Mouse (Mus musculus) liver, embryonic 11.5 days (tissue): ENCODE measurements around the gene Sik3. TPM values are rescaled to one million over a fixed set of nuclear protein-coding genes. Genes with fewer than 3 reads are reported as not detected.
"Not testable (repeated sequence)": the region's sequence is repeated elsewhere in the genome, so short reads cannot be mapped to it uniquely, and the experiment has no call there.

Experiments used
- ATAC-seq: fragments of 200-750 bp; cut with Nextera tagmentation; replicated peaks from 2 replicates; pipeline ENCODE4 v1.8.0; 2017; ENCODE audit warnings: moderate number of reproducible peaks, mild to moderate bottlenecking, moderate TSS enrichment, moderate library complexity; ENCODE audit not compliant: low FRiP score
- DNase-seq: peaks from one replicate; pipeline ENCODE4 v3.0.0-alpha.2; 2017; ENCODE audit warnings: low spot score
- H3K27ac ChIP-seq: fragments of 300-500 bp; sonication (generic); 2 replicates; pipeline ENCODE4 v1.5.1; 2014; ENCODE audit warnings: mild to moderate bottlenecking, low read depth, low read length, control low read depth
- H3K27me3 ChIP-seq: fragments of 300-500 bp; sonication (generic); replicated peaks from 2 replicates; pipeline ENCODE4 v1.6.1; 2014; ENCODE audit warnings: low read length, mixed read lengths; ENCODE audit not compliant: control insufficient read depth, insufficient read depth
- H3K36me3 ChIP-seq: fragments of 300-500 bp; sonication (generic); 2 replicates; pipeline ENCODE4 v1.6.1; 2014; ENCODE audit warnings: mild to moderate bottlenecking, low read length, moderate library complexity, mixed read lengths; ENCODE audit not compliant: control insufficient read depth, insufficient read depth
- H3K4me1 ChIP-seq: fragments of 300-500 bp; sonication (generic); replicated peaks from 2 replicates; pipeline ENCODE4 v1.6.1; 2014; ENCODE audit warnings: low read length, mixed read lengths; ENCODE audit not compliant: control insufficient read depth, insufficient read depth
- H3K4me2 ChIP-seq: fragments of 300-500 bp; sonication (generic); 2 replicates; pipeline ENCODE4 v1.6.1; 2014; ENCODE audit warnings: mild to moderate bottlenecking, control low read depth, moderate library complexity
- H3K4me3 ChIP-seq: fragments of 300-500 bp; sonication (generic); 2 replicates; pipeline ENCODE4 v1.5.1; 2014; ENCODE audit warnings: low read depth, low read length, control low read depth
- H3K9ac ChIP-seq: fragments of 300-500 bp; sonication (generic); 2 replicates; pipeline ENCODE4 v1.6.1; 2014; ENCODE audit warnings: low read depth, low read length, control low read depth
- H3K9me3 ChIP-seq: fragments of 300-500 bp; sonication (generic); 2 replicates; pipeline ENCODE4 v1.6.1; 2016; ENCODE audit warnings: low read length, inconsistent platforms, mixed read lengths; ENCODE audit not compliant: control insufficient read depth
- WGBS: fragments of 180-500 bp; shearing (Covaris S2); extraction: QIAGEN DNeasy Blood & Tissue Kit; methylation state at CpG from one replicate; pipeline ENCODE4 v1.1.7; 2014; 5-methylcytosine and 5-hydroxymethylcytosine counted together
- polyA plus RNA-seq: library from polyadenylated mRNA; unstranded; fragments of >200 nt; fragmentation: Nextera tagmentation; extraction: Ambion mirVana; gene quantifications from 2 replicates; pipeline ENCODE4 v1.2.1, GENCODE M21; 2014

Gene Sik3
- polyA plus RNA-seq, 1 experiment from 2014 or later, result 9.5 TPM

DNA sequence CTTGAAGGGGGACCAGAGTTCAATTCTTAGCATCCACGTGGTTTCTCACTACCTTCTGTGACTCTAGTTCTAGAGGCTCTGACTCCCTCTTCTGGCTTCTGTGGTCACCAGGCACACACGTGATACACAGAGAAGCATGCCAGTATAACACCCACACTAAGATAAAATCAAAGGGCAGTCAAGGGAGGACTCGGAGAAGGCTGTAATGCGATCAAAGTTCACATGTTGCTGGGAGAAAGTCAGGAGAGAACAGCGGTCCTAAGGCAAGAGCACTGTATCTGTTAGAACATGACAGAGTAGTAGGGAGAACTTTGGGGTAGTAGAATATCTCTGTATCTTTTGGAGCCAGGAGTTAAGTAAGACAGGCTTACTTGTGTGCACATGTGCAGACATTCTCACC lies 136.8 kb downstream of the Sik3 start:
- Histone ChIP-seq H3K4me3 (no peak overlapping the region), H3K9ac (no peak overlapping the region), H3K4me2 (no peak overlapping the region), H3K27ac (0 out of 2 replicates have a peak overlapping the region, but pooled peaks have one; percentile 0), H3K27me3 (no peaks in the 10 kb centered on the region), H3K9me3 (no peaks in the 10 kb centered on the region), H3K4me1 (peaks cover 33% of the 10 kb centered on the region), H3K36me3 (no peaks in the 10 kb centered on the region)
- ATAC-seq (no peak), DNase-seq (no peak)
- 53% methylated on average over 5 of the region's 5 CpGs for WGBS

DNA sequence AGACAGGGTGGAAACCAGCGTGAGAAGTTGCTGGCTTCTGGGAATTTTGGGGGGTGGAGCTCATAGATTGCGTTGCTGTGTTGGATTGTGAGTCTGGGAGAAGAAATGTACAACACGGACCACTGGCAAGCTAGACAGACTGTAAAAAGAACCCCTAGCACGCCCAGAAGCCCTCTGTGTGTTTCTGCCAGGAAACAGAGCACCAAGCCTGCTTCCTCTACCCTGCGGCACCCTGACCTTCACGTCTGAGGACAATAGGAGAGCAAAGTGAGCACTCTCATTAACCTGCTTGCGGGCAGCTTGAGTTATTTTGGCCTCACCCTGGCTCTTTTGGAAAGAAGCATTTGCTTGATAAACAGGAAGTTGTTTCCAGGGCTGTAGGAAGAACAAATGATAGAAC lies 137.5 kb downstream of the Sik3 start:
- Histone ChIP-seq H3K4me1 (peaks cover 33% of the 10 kb centered on the region), H3K9ac (no peak overlapping the region), H3K4me2 (no peak overlapping the region), H3K9me3 (no peaks in the 10 kb centered on the region), H3K27me3 (no peaks in the 10 kb centered on the region), H3K27ac (0 out of 2 replicates have a peak overlapping the region, but pooled peaks have one; percentile 0), H3K36me3 (no peaks in the 10 kb centered on the region), H3K4me3 (no peak overlapping the region)
- WGBS, result 51% methylated on average over 7 of the region's 7 CpGs
- DNase-seq (no peak), ATAC-seq (no peak)

DNA sequence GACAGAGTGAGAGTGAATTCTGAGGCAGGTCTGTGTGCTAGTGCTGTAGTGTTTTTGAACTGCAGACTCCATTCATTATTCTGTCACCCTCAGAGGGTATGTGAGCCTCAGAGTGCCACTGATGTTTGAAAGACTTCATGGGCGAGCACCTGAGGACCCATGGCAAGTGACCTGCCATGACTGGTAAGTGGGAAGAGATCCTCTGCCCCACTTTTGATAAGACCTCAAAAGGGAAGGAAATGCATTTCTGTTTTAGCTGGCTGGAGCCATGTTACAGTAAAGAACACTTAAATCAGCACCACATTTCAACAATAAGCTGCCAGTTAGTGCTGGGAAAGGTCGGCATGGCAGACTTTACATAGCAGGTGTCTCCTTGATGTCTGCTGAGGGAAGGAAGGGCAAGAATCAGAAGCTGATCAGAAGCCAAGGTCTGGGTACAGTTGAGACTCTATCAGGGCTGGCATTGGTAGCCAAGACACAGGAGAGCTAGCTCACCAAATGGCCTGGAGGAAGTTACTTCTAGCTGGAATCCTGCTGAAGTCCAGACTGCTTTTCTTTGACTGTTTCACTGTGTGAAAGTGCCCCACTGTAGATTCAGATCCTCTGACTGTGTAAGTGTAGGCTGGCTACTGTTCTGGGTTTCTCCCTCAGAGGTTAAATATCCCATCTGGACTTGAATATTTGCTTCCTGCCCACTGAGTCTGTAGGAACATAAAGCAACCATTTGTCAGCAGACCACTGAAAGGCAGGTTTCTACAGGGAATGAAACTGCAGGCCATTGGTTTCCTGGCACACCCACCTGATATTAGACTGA lies 138.5 kb downstream of the Sik3 start:
- DNase-seq (no peak), ATAC-seq (no peak)
- H3K9ac ChIP-seq, result no peak overlapping the region
- H3K4me1 ChIP-seq, result peaks cover 33% of the 10 kb centered on the region
- no peaks in the 10 kb centered on the region for H3K36me3 ChIP-seq
- H3K4me3 ChIP-seq, result no peak overlapping the region
- no peak overlapping the region for H3K4me2 ChIP-seq
- whole genome bisulfite sequencing, result 65% methylated on average over 2 of the region's 2 CpGs
- peak overlapping the region; percentile 30 for H3K27ac ChIP-seq
- H3K9me3 ChIP-seq, result no peaks in the 10 kb centered on the region
- H3K27me3 ChIP-seq, result no peaks in the 10 kb centered on the region

DNA sequence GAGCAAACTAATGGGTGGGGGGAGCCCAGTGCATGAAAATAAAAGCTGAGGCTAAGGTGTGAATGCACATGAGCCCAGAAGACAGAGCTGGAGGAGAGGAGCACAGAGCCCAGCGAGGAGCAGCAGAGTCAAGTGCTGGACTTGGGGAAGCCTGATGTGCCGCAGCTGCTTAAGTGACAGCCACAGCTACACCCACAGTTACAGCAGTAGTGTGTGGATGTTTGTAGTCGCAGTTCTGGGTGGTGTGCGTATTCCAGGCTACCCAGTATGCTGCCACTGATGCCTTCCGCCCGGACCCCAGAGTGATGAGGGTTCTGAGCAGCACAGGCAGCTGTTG lies 139.1 kb downstream of the Sik3 start:
- H3K9me3 ChIP-seq, result no peaks in the 10 kb centered on the region
- H3K4me1 ChIP-seq, result peaks cover 33% of the 10 kb centered on the region
- 86% methylated on average over 6 of the region's 6 CpGs for WGBS
- no peak overlapping the region for H3K4me3 ChIP-seq
- H3K9ac ChIP-seq, result no peak overlapping the region
- no peak for DNase-seq
- H3K27me3 ChIP-seq, result no peaks in the 10 kb centered on the region
- H3K4me2 ChIP-seq, result no peak overlapping the region
- no peaks in the 10 kb centered on the region for H3K36me3 ChIP-seq
- H3K27ac ChIP-seq, result no peak overlapping the region
- no peak for ATAC-seq

DNA sequence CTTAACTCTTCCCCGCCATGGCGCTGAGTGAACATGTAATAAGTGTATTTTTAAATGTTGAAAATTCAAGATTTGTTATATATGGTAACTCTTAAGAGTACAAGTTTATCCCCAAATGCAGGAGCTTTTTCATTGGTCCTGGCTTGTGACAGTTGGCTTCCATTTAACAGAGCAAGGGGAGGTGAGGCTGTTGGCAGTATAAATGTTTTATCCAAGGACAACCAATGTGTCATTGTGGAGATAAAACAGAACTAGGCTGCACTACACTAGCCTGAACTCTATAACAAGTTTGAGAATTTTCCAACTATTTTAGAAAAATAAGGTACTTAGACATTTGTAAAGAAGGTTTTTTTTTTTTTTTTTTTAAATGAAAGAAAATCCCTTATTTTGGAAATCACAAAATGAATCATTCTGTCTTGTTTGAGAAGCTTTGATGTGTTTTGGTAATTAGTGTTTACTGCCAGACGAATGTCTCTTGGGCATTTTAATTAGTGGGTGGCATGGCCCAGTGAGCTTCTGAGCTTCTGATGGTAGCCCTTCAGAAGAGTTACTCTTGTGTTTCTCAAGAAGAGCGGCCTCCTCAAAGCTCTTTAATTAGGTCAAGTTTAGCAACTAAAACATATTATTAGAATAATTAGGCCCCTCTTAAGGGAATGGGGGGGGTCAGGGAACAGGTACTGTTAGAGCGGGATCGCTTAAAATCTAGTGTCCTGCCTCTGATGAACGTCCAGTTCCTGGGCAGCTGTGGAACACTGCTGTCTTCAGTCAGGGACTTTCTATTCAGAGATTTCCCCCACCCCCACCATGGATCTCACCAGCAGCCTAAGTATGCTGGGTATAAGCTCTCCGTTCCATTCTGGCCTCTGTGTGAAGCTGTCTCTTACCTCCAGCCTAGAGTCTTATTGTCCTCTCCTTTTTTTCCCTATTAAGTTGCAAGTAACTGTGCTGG lies 139.7 kb downstream of the Sik3 start:
- WGBS, result 84% methylated on average over 8 of the region's 8 CpGs
- Histone ChIP-seq H3K27me3 (no peaks in the 10 kb centered on the region), H3K9me3 (no peaks in the 10 kb centered on the region), H3K27ac (no peak overlapping the region), H3K36me3 (no peaks in the 10 kb centered on the region), H3K4me1 (peaks cover 33% of the 10 kb centered on the region), H3K9ac (no peak overlapping the region), H3K4me3 (no peak overlapping the region), H3K4me2 (no peak overlapping the region)
- no peak for DNase-seq
- ATAC-seq, result no peak

DNA sequence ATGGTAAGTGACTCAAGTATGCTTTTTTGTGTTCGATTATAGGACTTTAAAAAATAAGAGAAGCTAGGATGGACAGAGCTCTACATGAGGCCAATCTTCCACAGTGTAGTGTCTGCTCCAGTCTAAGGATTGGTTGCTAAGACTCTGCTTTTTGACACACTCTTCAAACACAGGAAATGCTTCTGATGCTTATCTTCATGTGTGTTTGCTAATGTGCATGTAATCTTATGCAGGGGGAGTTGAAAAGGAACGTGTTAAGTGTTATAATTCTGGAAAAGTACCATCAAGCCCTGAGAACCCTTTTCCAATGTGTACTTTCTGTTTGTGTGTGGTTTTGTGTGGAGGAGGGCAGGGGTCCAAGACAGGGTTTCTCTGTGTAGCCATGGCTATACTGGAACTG lies 141.8 kb downstream of the Sik3 start:
- H3K4me3 ChIP-seq, result no peak overlapping the region
- DNase-seq (no peak), ATAC-seq (no peak)
- WGBS, result 66% methylated on average over 2 of the region's 2 CpGs
- H3K27ac ChIP-seq, result no peak overlapping the region
- no peaks in the 10 kb centered on the region for H3K27me3 ChIP-seq
- H3K4me2 ChIP-seq, result no peak overlapping the region
- H3K9ac ChIP-seq, result no peak overlapping the region
- H3K36me3 ChIP-seq, result no peaks in the 10 kb centered on the region
- H3K4me1 ChIP-seq, result peaks cover 22% of the 10 kb centered on the region
- H3K9me3 ChIP-seq, result no peaks in the 10 kb centered on the region

DNA sequence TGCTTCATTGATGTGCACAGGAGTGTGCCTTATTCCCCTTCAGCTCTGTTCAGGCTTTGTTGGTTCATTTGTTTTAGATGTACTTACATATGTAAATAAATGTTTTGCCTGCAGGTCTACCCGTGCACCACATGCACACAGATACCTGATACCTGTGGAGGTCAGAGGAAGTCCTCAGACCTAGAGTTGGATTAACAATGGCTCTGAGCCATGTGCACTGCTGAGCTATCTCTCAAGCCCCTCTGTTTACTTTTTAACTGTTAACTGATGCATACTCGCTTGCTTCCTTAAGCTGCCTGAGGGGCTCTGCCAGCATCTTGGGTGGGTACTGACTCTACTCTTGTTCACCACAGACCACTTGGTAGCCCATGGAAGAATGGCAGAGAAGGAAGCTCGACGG lies 142.4 kb downstream of the Sik3 start:
- ATAC-seq (no peak), DNase-seq (no peak)
- Histone ChIP-seq H3K36me3 (no peaks in the 10 kb centered on the region), H3K4me3 (no peak overlapping the region), H3K9me3 (no peaks in the 10 kb centered on the region), H3K4me2 (no peak overlapping the region), H3K9ac (no peak overlapping the region), H3K4me1 (peaks cover 17% of the 10 kb centered on the region), H3K27ac (no peak overlapping the region), H3K27me3 (no peaks in the 10 kb centered on the region)
- 73% methylated on average over 4 of the region's 4 CpGs for WGBS

DNA sequence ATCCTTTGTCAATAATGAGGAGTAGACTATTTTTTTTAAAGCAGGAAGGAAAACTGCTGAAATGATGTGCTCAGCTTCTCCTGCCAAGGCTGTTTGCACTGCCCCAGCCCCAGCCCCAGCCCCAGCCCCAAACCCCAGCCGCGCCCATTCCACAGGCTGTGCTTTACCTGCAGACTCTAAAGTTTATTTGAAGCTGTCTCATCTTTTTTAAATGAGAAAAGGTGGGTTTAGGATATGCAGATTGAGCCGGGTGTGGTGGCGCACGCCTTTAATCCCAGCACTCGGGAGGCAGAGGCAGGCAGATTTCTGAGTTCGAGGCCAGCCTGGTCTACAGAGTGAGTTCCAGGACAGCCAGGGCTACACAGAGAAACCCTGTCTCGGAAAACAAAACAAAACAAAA lies 143.2 kb downstream of the Sik3 start:
- not testable (repeated sequence) for H3K27ac ChIP-seq, H3K4me3 ChIP-seq, H3K9me3 ChIP-seq, H3K4me2 ChIP-seq, H3K9ac ChIP-seq, DNase-seq, H3K27me3 ChIP-seq, H3K36me3 ChIP-seq, ATAC-seq
- peaks cover 13% of the 10 kb centered on the region for H3K4me1 ChIP-seq
- WGBS, result 91% methylated on average over 7 of the region's 8 CpGs
